Mouse (Mus musculus) neural tube, embryonic 13.5 days (tissue): ENCODE data around the gene Gpd1. TPM values are rescaled to one million over a fixed set of nuclear protein-coding genes. Genes with fewer than 3 reads are reported as not detected.

Source experiments
- ATAC-seq: fragments of 200-750 bp; cut with Nextera tagmentation; 2 replicates; pipeline ENCODE4 v1.8.0; 2017; ENCODE audit warnings: low read depth, mild to moderate bottlenecking, moderate TSS enrichment, moderate library complexity
- H3K27ac ChIP-seq: fragments of 300-500 bp; sonication (generic); replicated peaks from 2 replicates; pipeline ENCODE4 v1.5.1; 2015; ENCODE audit warnings: moderate library complexity, mild to moderate bottlenecking, inconsistent platforms
- H3K27me3 ChIP-seq: fragments of 300-500 bp; sonication (generic); 2 replicates; pipeline ENCODE4 v1.6.1; 2015; ENCODE audit warnings: mild to moderate bottlenecking, inconsistent platforms
- H3K36me3 ChIP-seq: fragments of 300-500 bp; sonication (generic); 2 replicates; pipeline ENCODE4 v1.6.1; 2015; ENCODE audit warnings: mild to moderate bottlenecking, inconsistent platforms
- H3K4me1 ChIP-seq: fragments of 300-500 bp; sonication (generic); replicated peaks from 2 replicates; pipeline ENCODE4 v1.6.1; 2015; ENCODE audit warnings: inconsistent platforms
- H3K4me2 ChIP-seq: fragments of 300-500 bp; sonication (generic); 2 replicates; pipeline ENCODE4 v1.6.1; 2015; ENCODE audit warnings: inconsistent platforms, mild to moderate bottlenecking, moderate library complexity
- H3K4me3 ChIP-seq: fragments of 300-500 bp; sonication (generic); 2 replicates; pipeline ENCODE4 v1.5.1; 2015; ENCODE audit warnings: mild to moderate bottlenecking, inconsistent platforms
- H3K9ac ChIP-seq: fragments of 300-500 bp; sonication (generic); 2 replicates; pipeline ENCODE4 v1.6.1; 2015; ENCODE audit warnings: moderate library complexity, mild to moderate bottlenecking, inconsistent platforms
- H3K9me3 ChIP-seq: fragments of 300-500 bp; sonication (generic); 2 replicates; pipeline ENCODE4 v1.6.1; 2016; ENCODE audit warnings: inconsistent platforms
- WGBS: fragments of 180-500 bp; shearing (Covaris S2); methylation state at CpG from one replicate; pipeline ENCODE4 v1.1.7; 2015; 5-methylcytosine and 5-hydroxymethylcytosine counted together
- polyA plus RNA-seq: library from polyadenylated mRNA; unstranded; fragments of >200 nt; fragmentation: Nextera tagmentation; extraction: Ambion mirVana; gene quantifications from 2 replicates; pipeline ENCODE4 v1.2.1, GENCODE M21; 2015

The Gpd1 gene
- polyA plus RNA-seq, 1 experiment from 2014 or later = 1.8 TPM

GRCm38 (mm10) chr15:99713569-99713968 is 3.7 kb upstream of the Gpd1 start:
- Histone ChIP-seq H3K9ac (peak overlapping the region; percentile 31; the same call in 1 of the 2 replicates), H3K27ac (peak overlapping the region; percentile 46), H3K27me3 (no peaks in the 10 kb centered on the region), H3K4me3 (no peak overlapping the region), H3K4me2 (no peak overlapping the region), H3K9me3 (no peaks in the 10 kb centered on the region), H3K36me3 (peaks cover 65% of the 10 kb centered on the region), H3K4me1 (peaks cover 51% of the 10 kb centered on the region)
- no peak for ATAC-seq
- 75% methylated on average over 3 of the region's 3 CpGs for WGBS

GRCm38 (mm10) chr15:99714206-99714605 is 3.1 kb upstream of the Gpd1 start:
- ATAC-seq = no peak
- Histone ChIP-seq H3K27me3 (no peaks in the 10 kb centered on the region), H3K36me3 (peaks cover 65% of the 10 kb centered on the region), H3K4me1 (peaks cover 51% of the 10 kb centered on the region), H3K4me2 (no peak overlapping the region), H3K9me3 (no peaks in the 10 kb centered on the region), H3K27ac (peak overlapping the region; percentile 78), H3K9ac (no peak overlapping the region), H3K4me3 (no peak overlapping the region)
- 67% methylated on average over 4 of the region's 4 CpGs for WGBS

- peak; percentile 21; the same call in 1 of the 2 replicates for ATAC-seq
- peaks cover 60% of the 10 kb centered on the region for H3K36me3 ChIP-seq
- H3K27me3 ChIP-seq = no peaks in the 10 kb centered on the region
- peak overlapping the region; percentile 78 for H3K27ac ChIP-seq
- H3K4me1 ChIP-seq = peaks cover 51% of the 10 kb centered on the region
- 53% methylated on average over 7 of the region's 7 CpGs for WGBS
- H3K9ac ChIP-seq = no peak overlapping the region
- H3K9me3 ChIP-seq = no peaks in the 10 kb centered on the region
- no peak overlapping the region for H3K4me3 ChIP-seq
- H3K4me2 ChIP-seq = no peak overlapping the region
Observed at GRCm38 (mm10) chr15:99714858-99715257, 2.5 kb upstream of the Gpd1 start.

- H3K4me1 ChIP-seq = peaks cover 51% of the 10 kb centered on the region
- no peaks in the 10 kb centered on the region for H3K27me3 ChIP-seq
- no peaks in the 10 kb centered on the region for H3K9me3 ChIP-seq
- H3K36me3 ChIP-seq = peaks cover 55% of the 10 kb centered on the region
- H3K4me3 ChIP-seq = no peak overlapping the region
- ATAC-seq = peak; percentile 41
- peak overlapping the region; percentile 50; the same call in 1 of the 2 replicates for H3K9ac ChIP-seq
- H3K4me2 ChIP-seq = no peak overlapping the region
- 55% methylated on average over 13 of the region's 13 CpGs for WGBS
- H3K27ac ChIP-seq = peak overlapping the region; percentile 78
Observed at GRCm38 (mm10) chr15:99715361-99715865, 1.9 kb upstream of the Gpd1 start.

- Histone ChIP-seq H3K9ac (peak overlapping the region; percentile 50), H3K4me3 (no peak overlapping the region), H3K4me1 (peaks cover 51% of the 10 kb centered on the region), H3K36me3 (peaks cover 55% of the 10 kb centered on the region), H3K4me2 (no peak overlapping the region), H3K27me3 (no peaks in the 10 kb centered on the region), H3K9me3 (no peaks in the 10 kb centered on the region), H3K27ac (peak overlapping the region; percentile 78)
- ATAC-seq = peak; percentile 7; the same call in 1 of the 2 replicates
- WGBS = 75% methylated on average over 11 of the region's 11 CpGs
Observed at GRCm38 (mm10) chr15:99715982-99716746, 1.2 kb upstream of the Gpd1 start.

GRCm38 (mm10) chr15:99716814-99717213 is 501 bp upstream of the Gpd1 start:
- H3K27ac ChIP-seq = no peak overlapping the region
- 82% methylated on average over 12 of the region's 12 CpGs for WGBS
- peaks cover 50% of the 10 kb centered on the region for H3K4me1 ChIP-seq

GRCm38 (mm10) chr15:99718461-99719021 is 1.2 kb downstream of the Gpd1 start:
- H3K36me3 ChIP-seq = peaks cover 55% of the 10 kb centered on the region
- H3K9me3 ChIP-seq = no peaks in the 10 kb centered on the region
- ATAC-seq = no peak
- peaks cover 42% of the 10 kb centered on the region for H3K4me1 ChIP-seq
- no peak overlapping the region for H3K9ac ChIP-seq
- no peak overlapping the region for H3K4me2 ChIP-seq
- H3K4me3 ChIP-seq = no peak overlapping the region
- 86% methylated on average over 9 of the region's 9 CpGs for WGBS
- no peak overlapping the region for H3K27ac ChIP-seq
- no peaks in the 10 kb centered on the region for H3K27me3 ChIP-seq

More at GRCm38 (mm10) chr15:99716814-99717213, 501 bp upstream of the Gpd1 start:
- H3K9me3 ChIP-seq = no peaks in the 10 kb centered on the region
- peaks cover 55% of the 10 kb centered on the region for H3K36me3 ChIP-seq
- no peak overlapping the region for H3K4me2 ChIP-seq
- H3K9ac ChIP-seq = no peak overlapping the region
- no peak overlapping the region for H3K4me3 ChIP-seq
- no peaks in the 10 kb centered on the region for H3K27me3 ChIP-seq
- no peak for ATAC-seq

GRCm38 (mm10) chr15:99719865-99720264 is 2.5 kb downstream of the Gpd1 start:
- 85% methylated on average over 8 of the region's 8 CpGs for WGBS
- H3K9ac ChIP-seq = no peak overlapping the region
- H3K27ac ChIP-seq = no peak overlapping the region
- ATAC-seq = no peak
- H3K4me1 ChIP-seq = peaks cover 54% of the 10 kb centered on the region
- H3K4me2 ChIP-seq = no peak overlapping the region
- no peak overlapping the region for H3K4me3 ChIP-seq
- H3K27me3 ChIP-seq = no peaks in the 10 kb centered on the region
- H3K36me3 ChIP-seq = peaks cover 47% of the 10 kb centered on the region
- no peaks in the 10 kb centered on the region for H3K9me3 ChIP-seq

GRCm38 (mm10) chr15:99721921-99722743 is 4.8 kb downstream of the Gpd1 start:
- no peaks in the 10 kb centered on the region for H3K9me3 ChIP-seq
- H3K36me3 ChIP-seq = peaks cover 42% of the 10 kb centered on the region
- no peak for ATAC-seq
- no peak overlapping the region for H3K27ac ChIP-seq
- H3K27me3 ChIP-seq = no peaks in the 10 kb centered on the region
- peaks cover 46% of the 10 kb centered on the region for H3K4me1 ChIP-seq
- no peak overlapping the region for H3K4me2 ChIP-seq
- no peak overlapping the region for H3K9ac ChIP-seq
- WGBS = 86% methylated on average over 25 of the region's 25 CpGs
- no peak overlapping the region for H3K4me3 ChIP-seq

- ATAC-seq = no peak
- 72% methylated on average over 10 of the region's 10 CpGs for whole genome bisulfite sequencing
- Histone ChIP-seq H3K9me3 (no peaks in the 10 kb centered on the region), H3K9ac (no peak overlapping the region), H3K4me3 (no peak overlapping the region), H3K36me3 (peaks cover 50% of the 10 kb centered on the region), H3K27ac (peak overlapping the region; percentile 64), H3K27me3 (no peaks in the 10 kb centered on the region), H3K4me2 (no peak overlapping the region), H3K4me1 (peaks cover 42% of the 10 kb centered on the region)
Observed at GRCm38 (mm10) chr15:99723120-99723514, 5.8 kb downstream of the Gpd1 start.

GRCm38 (mm10) chr15:99723515-99724291 is 6.4 kb downstream of the Gpd1 start:
- H3K27me3 ChIP-seq = no peaks in the 10 kb centered on the region
- no peaks in the 10 kb centered on the region for H3K9me3 ChIP-seq
- H3K4me2 ChIP-seq = peak overlapping the region; percentile 58; the same call in 1 of the 2 replicates
- H3K9ac ChIP-seq = peak overlapping the region; percentile 47
- H3K4me1 ChIP-seq = peaks cover 39% of the 10 kb centered on the region
- WGBS = 19% methylated on average over 11 of the region's 11 CpGs
- no peak for ATAC-seq
- peak overlapping the region; percentile 64 for H3K27ac ChIP-seq
- peaks cover 55% of the 10 kb centered on the region for H3K36me3 ChIP-seq
- H3K4me3 ChIP-seq = no peak overlapping the region
